Mouse (Mus musculus) small intestine, adult 2 months (tissue): ENCODE measurements around the gene Flywch2. TPM values are rescaled to one million over a fixed set of nuclear protein-coding genes. Genes with fewer than 3 reads are reported as not detected.

Source experiments
- H3K27ac ChIP-seq: fragments of 200-500 bp; 2 replicates; pipeline ENCODE4 v1.5.1; 2012; ENCODE audit warnings: low read depth, low read length, control low read depth, inconsistent platforms; ENCODE audit not compliant: insufficient read depth
- H3K27me3 ChIP-seq: fragments of 200-500 bp; 2 replicates; pipeline ENCODE4 v1.6.1; 2012; ENCODE audit warnings: mild to moderate bottlenecking, moderate library complexity, low read length, inconsistent platforms; ENCODE audit not compliant: control insufficient read depth, insufficient read depth
- H3K36me3 ChIP-seq: fragments of 200-500 bp; 2 replicates; pipeline ENCODE4 v1.6.1; 2012; ENCODE audit warnings: mild to moderate bottlenecking, low read length, control low read depth, inconsistent platforms; ENCODE audit not compliant: control insufficient read depth, insufficient read depth
- H3K4me1 ChIP-seq: fragments of 200-500 bp; 2 replicates; pipeline ENCODE4 v1.6.1; 2012; ENCODE audit warnings: low read length, inconsistent platforms, mixed read lengths; ENCODE audit not compliant: control insufficient read depth, insufficient read depth, insufficient read length
- H3K4me3 ChIP-seq: fragments of 200-500 bp; 2 replicates; pipeline ENCODE4 v1.5.1; 2012; ENCODE audit warnings: low read depth, mild to moderate bottlenecking, control low read depth, inconsistent platforms, low read length, moderate library complexity
- CTCF ChIP-seq: fragments of 200-500 bp; IDR thresholded peaks from 2 replicates; pipeline ENCODE4 v1.5.1; 2012; ENCODE audit warnings: low read depth, mild to moderate bottlenecking, control low read depth, inconsistent platforms, low read length, moderate library complexity, mixed read lengths; ENCODE audit not compliant: insufficient replicate concordance, insufficient read length; ENCODE audit errors: extremely low read depth
- POLR2A ChIP-seq: fragments of 200-500 bp; IDR thresholded peaks from 2 replicates; pipeline ENCODE4 v1.6.1; 2012; ENCODE audit warnings: low read depth, mild to moderate bottlenecking, control low read depth, inconsistent platforms, low read length, moderate library complexity
- WGBS: fragments of 180-500 bp; shearing (Covaris S2); methylation state at CpG from one replicate; pipeline ENCODE4 v1.1.7; 2018; 5-methylcytosine and 5-hydroxymethylcytosine counted together
- polyA plus RNA-seq: library from polyadenylated mRNA; depleted of rRNA; stranded (reverse); fragments of >200 nt; gene quantifications from 2 replicates; pipeline ENCODE4 v1.2.3, GENCODE M21; 2012

The Flywch2 gene
- polyA plus RNA-seq, 1 experiment: 6.6 TPM

- no peak for TF ChIP-seq POLR2A
- peak; percentile 47; the same call in 1 of the 2 replicates for TF ChIP-seq CTCF
- no peak overlapping the region for H3K27ac ChIP-seq
- H3K36me3 ChIP-seq: peaks cover 38% of the 10 kb centered on the region
- H3K4me1 ChIP-seq: peaks cover 4% of the 10 kb centered on the region
- H3K27me3 ChIP-seq: no peaks in the 10 kb centered on the region
- WGBS: 23% methylated on average over 25 of the region's 25 CpGs
- H3K4me3 ChIP-seq: peak overlapping the region; percentile 51
Observed at GRCm38 (mm10) chr17:23806867-23807266, 21.0 kb upstream of the Flywch2 start.

DNA sequence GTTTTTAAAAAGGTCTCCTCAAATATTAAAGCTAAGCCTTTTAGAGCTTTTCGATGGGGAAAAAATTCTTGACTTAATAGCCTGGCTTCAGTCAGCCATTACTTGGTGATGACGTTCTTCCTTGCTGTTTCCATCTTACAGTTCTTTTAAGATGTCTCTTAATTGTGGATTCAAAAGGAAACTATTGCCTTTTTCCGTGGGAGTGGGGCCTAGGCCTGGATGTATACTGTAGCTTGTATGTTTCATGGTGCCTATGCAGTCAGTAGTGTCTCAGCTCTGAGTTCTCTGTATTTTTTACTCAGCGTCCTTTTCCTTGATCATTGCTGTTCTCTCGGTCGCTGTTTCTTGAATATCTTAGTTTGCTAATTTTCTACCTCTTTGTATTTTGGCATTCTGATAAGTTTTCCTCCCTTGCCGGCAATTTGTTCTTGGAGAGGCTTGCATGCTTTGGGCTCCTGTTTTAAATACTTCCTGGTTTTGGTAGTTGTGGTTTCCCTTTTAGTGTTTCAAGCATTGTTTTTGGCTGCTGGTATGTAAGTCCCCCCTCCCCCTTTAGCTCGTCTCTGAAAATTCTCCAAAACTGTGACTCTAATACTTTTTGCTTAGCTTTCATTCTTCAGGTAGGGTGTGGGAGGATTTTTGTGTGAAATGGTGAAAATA is 18.7 kb upstream of the Flywch2 start:
- under 1% methylated on average over 8 of the region's 8 CpGs for WGBS
- peaks cover 17% of the 10 kb centered on the region for H3K36me3 ChIP-seq

DNA sequence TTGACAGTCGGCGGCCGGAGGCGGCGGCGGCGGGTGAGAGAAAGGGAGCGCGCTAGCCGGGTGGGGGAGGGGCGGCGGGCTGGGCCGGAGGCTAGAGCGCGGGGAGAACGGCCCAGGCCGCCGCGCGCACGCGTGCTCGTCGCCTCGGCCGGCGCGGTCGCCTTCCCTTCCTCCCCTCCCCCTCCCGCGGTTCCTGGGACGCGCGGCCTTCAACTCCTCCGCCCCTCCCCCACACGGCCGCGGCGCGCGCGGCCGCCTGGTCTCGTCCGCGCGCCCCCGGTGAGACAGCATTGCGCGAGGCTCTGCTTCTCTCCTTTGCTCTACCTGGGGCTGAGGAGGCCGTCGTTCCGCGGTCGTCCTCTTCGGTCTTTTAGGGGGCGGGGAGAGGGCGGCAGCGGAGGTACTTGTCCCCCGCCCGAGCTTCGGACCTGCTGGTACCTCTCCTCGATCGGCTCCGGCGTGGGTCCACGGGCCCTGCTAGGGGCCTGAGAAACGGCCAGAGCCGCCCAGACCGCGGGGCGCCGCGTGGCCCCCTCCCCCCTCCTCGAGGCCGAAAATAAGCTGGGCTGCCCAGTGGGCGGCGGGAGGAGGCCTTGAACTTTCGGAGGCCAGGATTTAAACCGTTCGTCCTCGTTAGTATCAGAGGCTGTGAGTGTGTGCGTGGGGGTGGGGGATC is 17.6 kb upstream of the Flywch2 start:
- peak overlapping the region; percentile 90 for H3K4me3 ChIP-seq
- peaks cover 4% of the 10 kb centered on the region for H3K4me1 ChIP-seq
- under 1% methylated on average over 74 of the region's 83 CpGs for WGBS
- peak overlapping the region; percentile 84 for H3K27ac ChIP-seq
- peaks cover 7% of the 10 kb centered on the region for H3K36me3 ChIP-seq
- H3K27me3 ChIP-seq: no peaks in the 10 kb centered on the region
- TF ChIP-seq CTCF (no peak), POLR2A (peak; percentile 11; the same call in 1 of the 2 replicates)

More for the DNA sequence above, 18.7 kb upstream of the Flywch2 start:
- H3K27ac ChIP-seq: peak overlapping the region; percentile 75
- no peak for TF ChIP-seq POLR2A
- TF ChIP-seq CTCF: no peak
- H3K4me3 ChIP-seq: peak overlapping the region; percentile 90
- H3K27me3 ChIP-seq: no peaks in the 10 kb centered on the region
- H3K4me1 ChIP-seq: peaks cover 4% of the 10 kb centered on the region

DNA sequence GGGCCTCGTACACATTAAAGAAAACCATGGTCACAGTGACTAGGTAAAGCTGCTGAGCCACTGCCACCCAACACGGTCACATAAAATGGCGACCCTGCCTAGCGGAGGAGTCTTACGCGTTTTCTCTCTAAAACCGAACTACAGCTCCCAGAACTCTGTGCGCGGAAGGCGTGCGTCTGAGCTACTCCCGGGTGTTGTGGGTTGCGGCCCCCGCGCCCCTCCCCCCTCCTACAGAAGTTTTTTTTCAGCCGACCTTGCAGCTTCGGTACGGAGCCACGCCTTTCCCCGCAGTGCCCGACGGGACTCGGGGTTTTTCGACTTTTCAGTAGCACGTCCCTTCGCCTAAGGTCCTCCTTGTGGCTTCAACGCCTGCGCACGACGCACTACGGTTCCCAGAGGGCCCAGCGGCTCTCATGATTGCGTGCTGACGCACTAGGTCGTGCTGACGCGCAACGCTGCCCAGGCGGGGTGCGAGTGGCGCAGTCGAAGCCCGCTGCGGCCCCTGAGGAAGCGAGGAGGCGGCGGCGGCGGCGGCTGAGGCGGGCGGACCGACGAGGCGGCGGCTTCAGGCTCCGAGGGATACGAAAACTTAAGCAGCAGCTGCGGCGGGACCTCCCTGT is 17.0 kb upstream of the Flywch2 start:
- Histone ChIP-seq H3K4me3 (peak overlapping the region; percentile 90), H3K4me1 (peaks cover 4% of the 10 kb centered on the region), H3K27me3 (no peaks in the 10 kb centered on the region), H3K36me3 (peaks cover 2% of the 10 kb centered on the region), H3K27ac (peak overlapping the region; percentile 84)
- TF ChIP-seq CTCF (no peak), POLR2A (peak; percentile 56)
- under 1% methylated on average over 60 of the region's 60 CpGs for WGBS

- no peak overlapping the region for H3K4me3 ChIP-seq
- TF ChIP-seq CTCF: no peak
- TF ChIP-seq POLR2A: no peak
- H3K27ac ChIP-seq: no peak overlapping the region
- WGBS: 94% methylated on average over 10 of the region's 10 CpGs
- no peaks in the 10 kb centered on the region for H3K27me3 ChIP-seq
- no peaks in the 10 kb centered on the region; the same call in 1 of the 2 replicates for H3K4me1 ChIP-seq
- no peaks in the 10 kb centered on the region for H3K36me3 ChIP-seq
Observed at GRCm38 (mm10) chr17:23801627-23802026, 15.7 kb upstream of the Flywch2 start.

GRCm38 (mm10) chr17:23797316-23797715 is 11.4 kb upstream of the Flywch2 start:
- Histone ChIP-seq H3K4me3 (no peak overlapping the region), H3K4me1 (no peaks in the 10 kb centered on the region), H3K27me3 (no peaks in the 10 kb centered on the region), H3K27ac (no peak overlapping the region), H3K36me3 (no peaks in the 10 kb centered on the region)
- TF ChIP-seq POLR2A (no peak), CTCF (no peak)
- WGBS: 73% methylated on average over 7 of the region's 7 CpGs

- no peak overlapping the region for H3K4me3 ChIP-seq
- H3K27me3 ChIP-seq: no peaks in the 10 kb centered on the region
- TF ChIP-seq CTCF: no peak
- TF ChIP-seq POLR2A: no peak
- no peak overlapping the region for H3K27ac ChIP-seq
- H3K36me3 ChIP-seq: no peaks in the 10 kb centered on the region
- WGBS: 96% methylated on average over 8 of the region's 8 CpGs
- H3K4me1 ChIP-seq: peaks cover 6% of the 10 kb centered on the region; the same call in 1 of the 2 replicates
Observed at GRCm38 (mm10) chr17:23795323-23795722, 9.4 kb upstream of the Flywch2 start.
